Mouse (Mus musculus) heart, postnatal 0 days (tissue): ENCODE results near the gene Alk.

ENCODE experiments used
- CTCF ChIP-seq: IDR thresholded peaks from 2 replicates; pipeline ENCODE4 v1.5.1; 2016; ENCODE audit warnings: antibody characterized with exemption, control low read depth, low read depth
- EP300 ChIP-seq: IDR thresholded peaks from 2 replicates; pipeline ENCODE4 v1.6.1; 2016; ENCODE audit warnings: antibody characterized with exemption, low read depth

GRCm38 (mm10) chr17:72118376-72118775, 486.1 kb downstream of the Alk start:
- TF ChIP-seq CTCF: no peak
- TF ChIP-seq EP300: no peak
